Mouse (Mus musculus): ENCODE data around the gene Wnt7b. TPM values are rescaled to one million over a fixed set of nuclear protein-coding genes. Genes with fewer than 3 reads are reported as not detected.

The Wnt7b gene
- polyA plus RNA-seq, 1 experiment from 2014 or later, result 33.2 TPM

DNA sequence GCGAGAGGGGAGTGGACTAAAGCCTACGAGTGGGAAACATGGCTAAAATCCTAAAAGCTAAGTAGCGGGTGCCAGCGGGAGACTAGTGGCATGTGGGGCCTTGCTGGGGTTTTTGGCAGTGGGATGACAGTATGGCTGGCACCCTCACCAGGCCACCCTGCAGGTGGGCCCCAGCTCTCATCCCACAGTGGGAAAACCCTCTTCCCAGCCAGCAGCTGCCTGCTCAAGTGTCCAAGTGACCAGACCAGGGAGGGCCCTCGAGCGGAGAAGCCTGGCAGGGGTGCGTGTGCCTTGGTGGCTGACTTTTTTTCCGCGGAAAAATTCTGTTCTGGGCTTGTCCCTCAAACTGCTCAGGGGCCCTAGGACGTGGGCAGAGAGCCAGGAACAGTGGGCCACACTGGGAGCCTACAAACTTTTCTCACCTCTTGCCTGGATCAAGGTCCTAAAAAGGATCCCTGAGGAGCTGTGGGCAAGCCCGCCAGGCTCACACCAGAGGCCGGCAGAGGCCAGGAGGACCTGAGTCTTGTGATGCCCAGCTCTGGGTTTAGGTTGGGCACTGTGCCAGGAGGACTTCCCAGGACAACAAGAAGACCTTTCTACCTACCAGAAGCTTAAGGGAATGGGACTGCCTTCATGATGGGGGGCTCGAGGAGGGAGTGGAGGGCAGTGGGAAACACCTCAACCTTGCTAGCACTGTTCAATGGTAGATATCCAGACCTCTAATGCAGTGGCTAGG lies 18.1 kb downstream of the Wnt7b start:
- 80% methylated on average over 13 of the region's 13 CpGs for WGBS
- no peaks in the 10 kb centered on the region for H3K9me3 ChIP-seq
- H3K4me1 ChIP-seq, result no peaks in the 10 kb centered on the region; the same call in 1 of the 2 replicates
- no peak for ATAC-seq (replicated peaks)
- 0 out of 2 replicates have a peak, but pooled peaks cover 3% of the 10 kb centered on the region for H3K27me3 ChIP-seq (replicated peaks)
- no peak overlapping the region for H3K4me2 ChIP-seq
- no peak overlapping the region for H3K9ac ChIP-seq
- H3K27ac ChIP-seq, result no peak overlapping the region
- H3K36me3 ChIP-seq (replicated peaks), result no peaks in the 10 kb centered on the region
- no peak overlapping the region for H3K4me3 ChIP-seq

DNA sequence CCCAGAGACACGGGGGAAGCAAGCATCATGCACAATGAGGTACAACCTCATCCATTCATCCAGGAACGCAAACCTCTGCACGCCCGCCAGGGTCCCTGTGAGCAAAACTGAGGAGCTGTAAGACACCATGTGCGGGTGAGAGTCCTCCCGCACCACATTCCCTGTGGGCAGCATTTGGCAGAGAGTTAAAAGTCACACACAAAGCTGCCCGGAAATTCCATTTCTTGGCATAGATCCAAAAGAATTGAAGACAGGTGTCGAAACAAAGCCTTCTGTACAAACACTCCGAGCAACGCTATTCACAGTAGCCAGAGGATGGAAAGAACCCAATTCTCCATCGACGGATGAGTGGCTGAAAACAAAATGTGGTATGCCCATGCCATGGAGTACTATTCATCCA lies 20.3 kb downstream of the Wnt7b start:
- Histone ChIP-seq H3K27me3 (replicated peaks) (no peaks in the 10 kb centered on the region), H3K4me1 (no peaks in the 10 kb centered on the region; the same call in 1 of the 2 replicates), H3K27ac (no peak overlapping the region), H3K4me3 (no peak overlapping the region), H3K9ac (no peak overlapping the region), H3K36me3 (replicated peaks) (no peaks in the 10 kb centered on the region), H3K9me3 (no peaks in the 10 kb centered on the region), H3K4me2 (no peak overlapping the region)
- 68% methylated on average over 12 of the region's 12 CpGs for WGBS
- ATAC-seq (replicated peaks), result no peak

DNA sequence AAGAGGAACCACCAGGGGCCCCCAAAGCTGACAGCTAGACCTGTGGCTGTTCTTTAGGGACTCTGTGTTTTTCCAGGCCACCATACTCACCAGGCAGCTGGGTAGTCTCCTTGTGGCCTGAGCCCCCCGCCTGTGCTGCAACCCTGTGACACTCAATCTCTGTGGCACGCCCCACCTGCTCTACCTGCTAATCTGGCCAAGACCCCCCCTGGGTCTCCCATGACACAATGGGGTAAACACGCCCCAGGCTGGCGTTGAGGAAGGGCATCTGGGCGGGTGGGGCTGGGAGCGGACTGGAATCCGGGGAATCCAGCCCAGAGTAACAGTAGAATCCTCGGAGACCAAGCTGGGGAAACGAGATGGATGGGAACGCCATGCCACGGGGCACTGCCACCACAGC lies 21.4 kb downstream of the Wnt7b start:
- H3K36me3 ChIP-seq (replicated peaks), result no peaks in the 10 kb centered on the region

DNA sequence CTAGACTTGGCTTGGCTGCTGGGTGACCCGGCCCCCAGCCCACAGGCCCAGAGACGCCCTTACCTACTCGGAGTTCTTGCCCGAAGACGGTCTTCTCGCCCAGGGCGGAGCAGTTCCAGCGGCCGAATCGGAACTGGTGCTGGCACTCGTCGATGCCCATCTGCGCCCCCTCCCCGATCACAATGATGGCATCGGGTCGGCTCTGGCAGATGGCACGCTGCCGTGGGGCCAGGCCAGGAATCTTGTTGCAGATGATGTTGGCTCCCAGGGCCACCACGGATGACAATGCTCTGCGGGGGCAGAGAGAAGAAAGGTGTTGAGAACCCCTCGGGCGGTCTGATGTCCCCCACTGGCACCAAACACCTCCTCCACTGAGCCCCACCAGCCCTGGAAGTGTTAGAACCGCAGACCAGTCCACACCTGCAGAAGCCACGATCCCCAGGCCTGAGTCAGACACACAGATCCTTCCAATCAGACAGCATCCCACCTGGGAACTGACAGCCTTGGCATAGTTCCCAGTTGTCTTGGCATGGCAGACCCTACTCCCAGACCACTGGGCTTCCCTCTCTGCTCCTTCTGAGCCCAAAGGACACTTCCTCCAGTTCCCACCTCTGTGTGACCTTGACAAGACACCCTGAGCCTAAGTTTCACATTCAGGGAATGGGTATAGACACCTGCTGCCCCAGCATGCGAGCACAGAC lies 23.3 kb downstream of the Wnt7b start:
- Histone ChIP-seq H3K9ac (no peak overlapping the region), H3K4me1 (no peaks in the 10 kb centered on the region; the same call in 1 of the 2 replicates), H3K27ac (no peak overlapping the region), H3K27me3 (replicated peaks) (no peaks in the 10 kb centered on the region), H3K4me3 (no peak overlapping the region), H3K9me3 (no peaks in the 10 kb centered on the region), H3K4me2 (no peak overlapping the region), H3K36me3 (replicated peaks) (no peaks in the 10 kb centered on the region)
- 88% methylated on average over 25 of the region's 25 CpGs for WGBS
- no peak for ATAC-seq (replicated peaks)

More for the DNA sequence above, 21.4 kb downstream of the Wnt7b start:
- Histone ChIP-seq H3K4me1 (no peaks in the 10 kb centered on the region; the same call in 1 of the 2 replicates), H3K9ac (no peak overlapping the region), H3K27ac (no peak overlapping the region), H3K4me3 (no peak overlapping the region), H3K4me2 (no peak overlapping the region), H3K27me3 (replicated peaks) (no peaks in the 10 kb centered on the region), H3K9me3 (no peaks in the 10 kb centered on the region)
- 80% methylated on average over 11 of the region's 11 CpGs for WGBS
- no peak for ATAC-seq (replicated peaks)

DNA sequence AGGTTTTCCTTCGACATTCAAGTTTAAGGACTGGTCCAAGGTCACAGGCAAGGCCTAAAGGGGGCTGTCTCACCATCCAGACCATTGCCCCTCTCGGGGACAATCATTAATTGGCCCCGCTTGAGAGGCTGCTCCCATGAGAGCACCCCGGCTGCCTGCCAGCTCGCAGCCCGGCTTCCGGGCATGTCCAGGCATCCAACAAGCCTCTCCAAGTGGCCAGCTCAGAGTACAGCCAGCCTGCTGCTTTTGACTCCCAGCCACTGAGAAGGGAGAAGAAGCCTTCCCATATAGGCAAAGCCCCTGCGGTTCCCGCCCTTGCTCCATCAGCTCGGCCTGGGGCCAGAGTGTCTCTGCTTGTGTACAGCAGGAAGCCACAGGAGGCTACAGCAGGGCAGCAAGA lies 26.5 kb downstream of the Wnt7b start:
- no peak overlapping the region for H3K27ac ChIP-seq
- no peak overlapping the region for H3K4me3 ChIP-seq
- ATAC-seq (replicated peaks), result no peak
- H3K9me3 ChIP-seq, result no peaks in the 10 kb centered on the region
- WGBS, result 72% methylated on average over 10 of the region's 10 CpGs
- no peak overlapping the region for H3K4me2 ChIP-seq
- H3K9ac ChIP-seq, result no peak overlapping the region
- no peaks in the 10 kb centered on the region for H3K27me3 ChIP-seq (replicated peaks)
- no peaks in the 10 kb centered on the region for H3K36me3 ChIP-seq (replicated peaks)
- no peaks in the 10 kb centered on the region; the same call in 1 of the 2 replicates for H3K4me1 ChIP-seq

DNA sequence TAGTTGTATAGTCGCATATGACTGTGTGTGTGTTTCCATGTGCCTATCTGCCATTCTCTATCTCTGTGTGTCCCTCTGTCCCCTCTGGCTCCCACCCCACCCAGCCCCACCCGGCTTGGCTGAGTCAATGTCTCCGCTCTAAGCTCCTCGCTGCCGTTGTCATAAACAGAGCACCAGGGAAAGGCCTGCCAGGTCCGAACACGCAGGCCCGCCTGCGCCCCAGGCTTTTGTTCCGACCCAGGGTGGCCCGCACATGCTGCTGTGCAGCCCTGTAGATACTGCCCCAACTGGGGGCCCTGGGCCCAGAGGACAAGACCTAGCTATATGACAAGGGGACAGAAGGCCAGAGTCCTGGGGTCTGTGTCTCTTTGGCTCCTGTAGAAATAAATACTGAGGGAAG lies 28.9 kb downstream of the Wnt7b start:
- Histone ChIP-seq H3K9me3 (no peaks in the 10 kb centered on the region), H3K4me3 (no peak overlapping the region), H3K9ac (no peak overlapping the region), H3K4me2 (no peak overlapping the region), H3K4me1 (no peaks in the 10 kb centered on the region; the same call in 1 of the 2 replicates), H3K27me3 (replicated peaks) (no peaks in the 10 kb centered on the region), H3K27ac (no peak overlapping the region), H3K36me3 (replicated peaks) (no peaks in the 10 kb centered on the region)
- ATAC-seq (replicated peaks), result no peak
- 84% methylated on average over 11 of the region's 11 CpGs for WGBS

DNA sequence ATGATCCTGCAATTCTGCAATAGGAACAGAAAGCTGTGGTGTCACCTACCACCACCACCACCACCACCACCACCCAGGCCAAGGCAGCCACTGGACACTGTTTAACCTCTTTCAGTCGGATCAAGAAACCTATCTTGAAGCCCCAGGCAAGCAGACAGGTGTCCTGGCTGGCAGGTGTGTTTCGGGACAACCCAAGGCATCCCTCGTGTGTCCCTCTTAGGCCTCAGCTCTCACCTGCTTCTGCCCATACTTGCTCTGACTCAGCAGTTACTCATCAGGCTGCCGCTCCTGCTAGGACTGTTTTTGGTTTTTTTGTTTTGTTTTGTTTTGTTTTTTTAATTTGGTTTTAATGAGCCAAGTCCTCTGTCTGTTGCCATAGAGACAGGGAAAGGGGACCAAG lies 35.8 kb downstream of the Wnt7b start:
- H3K27ac ChIP-seq, result no peak overlapping the region
- no peak for ATAC-seq (replicated peaks)
- WGBS, result 79% methylated on average over 4 of the region's 4 CpGs

DNA sequence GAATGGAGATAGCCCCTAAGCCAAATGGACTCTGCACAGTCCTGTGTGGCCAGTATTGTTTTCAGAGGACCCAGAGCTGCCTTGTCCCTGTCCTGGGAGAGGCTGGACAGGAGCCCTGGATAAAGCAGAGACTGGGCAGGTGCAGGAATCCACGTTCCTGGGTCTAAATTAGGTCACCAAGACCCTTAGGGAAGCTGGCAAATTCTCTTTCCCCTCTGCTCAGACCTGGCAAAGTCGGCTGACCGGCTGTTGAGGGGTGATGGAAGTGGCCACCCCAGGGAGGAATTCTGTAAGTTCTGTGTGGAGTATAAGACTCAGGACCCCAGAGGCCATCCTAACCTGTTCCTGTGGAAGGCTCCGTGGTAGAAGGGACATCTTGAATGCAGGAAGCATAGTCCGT lies 36.9 kb downstream of the Wnt7b start:
- Histone ChIP-seq H3K4me2 (no peak overlapping the region), H3K4me3 (no peak overlapping the region), H3K4me1 (no peaks in the 10 kb centered on the region), H3K9me3 (no peaks in the 10 kb centered on the region), H3K36me3 (replicated peaks) (no peaks in the 10 kb centered on the region), H3K9ac (no peak overlapping the region), H3K27ac (no peak overlapping the region), H3K27me3 (replicated peaks) (no peaks in the 10 kb centered on the region)
- WGBS, result 91% methylated on average over 5 of the region's 5 CpGs
- no peak for ATAC-seq (replicated peaks)

More for the DNA sequence above, 35.8 kb downstream of the Wnt7b start:
- Histone ChIP-seq H3K4me3 (no peak overlapping the region), H3K36me3 (replicated peaks) (no peaks in the 10 kb centered on the region), H3K4me1 (no peaks in the 10 kb centered on the region), H3K9me3 (no peaks in the 10 kb centered on the region), H3K27me3 (replicated peaks) (no peaks in the 10 kb centered on the region), H3K4me2 (no peak overlapping the region), H3K9ac (no peak overlapping the region)

DNA sequence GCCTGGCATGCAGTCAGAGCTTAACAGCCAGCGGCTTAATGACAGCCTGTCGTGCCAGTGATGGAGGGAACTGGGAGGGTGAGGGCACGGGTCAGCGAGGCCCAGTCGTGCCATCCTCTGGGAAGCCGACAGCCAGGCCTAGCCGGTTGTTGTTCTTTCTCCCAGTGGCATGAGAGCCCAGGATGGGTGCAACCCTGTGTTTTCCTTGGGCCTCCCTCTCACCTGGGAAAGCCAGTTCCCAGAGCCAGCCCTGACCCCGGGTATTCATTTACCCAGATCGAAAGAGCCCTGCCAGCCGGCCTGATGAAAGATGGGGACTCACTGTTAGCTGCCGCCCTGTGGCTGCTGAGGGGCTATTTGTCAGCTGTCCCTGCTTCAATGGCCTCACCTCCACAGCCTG lies 44.1 kb downstream of the Wnt7b start:
- whole genome bisulfite sequencing, result 71% methylated on average over 11 of the region's 11 CpGs
- no peak for ATAC-seq (replicated peaks)
- Histone ChIP-seq H3K4me2 (no peak overlapping the region), H3K36me3 (replicated peaks) (no peaks in the 10 kb centered on the region), H3K4me1 (0 out of 2 replicates have a peak, but pooled peaks cover 2% of the 10 kb centered on the region), H3K4me3 (no peak overlapping the region), H3K27ac (no peak overlapping the region), H3K27me3 (replicated peaks) (no peaks in the 10 kb centered on the region), H3K9ac (no peak overlapping the region), H3K9me3 (no peaks in the 10 kb centered on the region)

DNA sequence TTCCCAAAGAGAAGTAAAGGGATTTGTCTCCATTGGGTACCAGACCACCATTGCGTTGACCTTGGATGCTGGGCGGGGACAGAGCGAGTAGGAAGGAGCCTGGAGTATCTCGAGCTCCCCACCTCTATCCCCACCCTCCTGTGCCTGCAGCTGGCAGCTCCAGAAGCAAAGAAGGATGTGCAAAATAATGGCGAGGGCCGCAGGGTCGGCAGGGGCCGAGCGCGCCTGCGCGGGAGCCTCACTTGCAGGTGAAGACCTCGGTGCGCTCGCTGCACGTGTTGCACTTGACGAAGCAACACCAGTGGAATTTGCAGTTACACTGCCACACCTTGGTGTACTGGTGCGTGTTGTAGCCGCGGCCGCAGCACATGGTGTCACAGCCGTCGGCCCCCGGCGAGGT lies 45.1 kb downstream of the Wnt7b start:
- Histone ChIP-seq H3K27me3 (replicated peaks) (no peaks in the 10 kb centered on the region), H3K9me3 (no peaks in the 10 kb centered on the region), H3K36me3 (replicated peaks) (no peaks in the 10 kb centered on the region), H3K27ac (no peak overlapping the region), H3K9ac (no peak overlapping the region), H3K4me3 (no peak overlapping the region), H3K4me2 (no peak overlapping the region), H3K4me1 (0 out of 2 replicates have a peak, but pooled peaks cover 2% of the 10 kb centered on the region)
- 86% methylated on average over 25 of the region's 25 CpGs for WGBS
- ATAC-seq (replicated peaks), result no peak

DNA sequence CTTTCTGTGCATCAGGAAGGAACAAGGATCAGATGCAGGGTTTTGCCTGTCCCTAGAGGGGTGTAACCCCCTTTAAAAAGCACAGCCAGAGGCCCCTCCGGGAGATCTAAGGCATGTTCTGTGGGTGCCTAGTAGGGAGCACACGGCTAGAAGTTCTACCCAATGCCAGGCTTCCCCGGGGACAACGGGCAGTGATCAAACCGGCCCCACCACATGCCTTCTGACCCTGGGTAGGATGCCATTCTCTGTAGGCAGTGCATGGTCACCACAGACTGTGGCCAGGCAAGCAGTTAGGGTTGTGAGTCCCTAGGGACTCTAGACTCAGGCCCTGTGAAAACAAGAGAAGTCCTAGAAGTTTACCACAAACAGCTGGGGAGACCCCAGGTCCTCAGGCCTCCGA lies 47.6 kb downstream of the Wnt7b start:
- whole genome bisulfite sequencing, result 86% methylated on average over 6 of the region's 6 CpGs
- Histone ChIP-seq H3K4me2 (no peak overlapping the region), H3K36me3 (replicated peaks) (no peaks in the 10 kb centered on the region), H3K27me3 (replicated peaks) (no peaks in the 10 kb centered on the region), H3K9ac (no peak overlapping the region), H3K4me1 (0 out of 2 replicates have a peak, but pooled peaks cover 2% of the 10 kb centered on the region), H3K4me3 (no peak overlapping the region), H3K27ac (no peak overlapping the region), H3K9me3 (no peaks in the 10 kb centered on the region)
- no peak for ATAC-seq (replicated peaks)

DNA sequence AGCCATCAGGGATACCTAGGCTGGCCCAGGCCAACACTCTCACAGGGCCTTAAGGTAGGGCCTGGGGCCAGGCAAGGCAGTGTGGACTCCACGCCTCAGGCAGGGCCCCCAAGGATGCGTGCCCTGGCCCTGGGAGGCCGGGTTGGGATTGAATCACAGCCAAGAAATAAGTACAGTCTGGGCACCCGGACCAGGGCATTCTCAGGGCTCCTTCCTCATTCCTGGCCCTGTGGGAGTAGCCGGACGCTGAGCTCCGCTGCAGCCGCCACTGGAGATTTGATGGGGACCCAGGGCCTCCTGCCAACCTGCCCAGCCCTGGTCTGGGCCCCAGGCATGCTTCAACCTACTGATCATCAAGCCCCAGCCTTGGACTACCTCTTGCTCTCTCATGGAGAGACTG lies 48.1 kb downstream of the Wnt7b start:
- no peaks in the 10 kb centered on the region for H3K36me3 ChIP-seq (replicated peaks)
- ATAC-seq (replicated peaks), result no peak
- H3K27me3 ChIP-seq (replicated peaks), result no peaks in the 10 kb centered on the region
- 0 out of 2 replicates have a peak, but pooled peaks cover 2% of the 10 kb centered on the region for H3K4me1 ChIP-seq
- H3K4me3 ChIP-seq, result no peak overlapping the region
- 82% methylated on average over 8 of the region's 8 CpGs for WGBS
- H3K9ac ChIP-seq, result no peak overlapping the region
- H3K27ac ChIP-seq, result no peak overlapping the region
- H3K4me2 ChIP-seq, result no peak overlapping the region
- H3K9me3 ChIP-seq, result no peaks in the 10 kb centered on the region

All from midbrain, embryonic 15.5 days (tissue).